Mouse (Mus musculus): ENCODE results near the gene Cacnb1. TPM values are rescaled to one million over a fixed set of nuclear protein-coding genes. Genes with fewer than 3 reads are reported as not detected.

Gene Cacnb1
- polyA plus RNA-seq, 1 experiment from 2014 or later = 59.6 TPM

- Histone ChIP-seq H3K4me1 (ENCODE audit: control insufficient read depth, insufficient read depth, low read depth, low read length) (peaks cover 21% of the 10 kb centered on the region), H3K27ac (ENCODE audit: low read depth, low read length) (no peak overlapping the region), H3K4me2 (ENCODE audit: low read length) (no peak overlapping the region), H3K36me3 (ENCODE audit: control insufficient read depth, insufficient read depth, low read length) (no peaks in the 10 kb centered on the region), H3K9ac (ENCODE audit: low read depth, low read length) (no peak overlapping the region), H3K27me3 (replicated peaks; ENCODE audit: control insufficient read depth, insufficient read depth, low read length) (no peaks in the 10 kb centered on the region), H3K4me3 (ENCODE audit: low read length) (no peak overlapping the region), H3K9me3 (ENCODE audit: control insufficient read depth, low read length) (no peaks in the 10 kb centered on the region)
- WGBS = 83% methylated on average over 16 of the region's 16 CpGs
- ATAC-seq = no peak
Measured at GRCm38 (mm10) chr11:97953179-97953938, 69.5 kb downstream of the Cacnb1 start.

DNA sequence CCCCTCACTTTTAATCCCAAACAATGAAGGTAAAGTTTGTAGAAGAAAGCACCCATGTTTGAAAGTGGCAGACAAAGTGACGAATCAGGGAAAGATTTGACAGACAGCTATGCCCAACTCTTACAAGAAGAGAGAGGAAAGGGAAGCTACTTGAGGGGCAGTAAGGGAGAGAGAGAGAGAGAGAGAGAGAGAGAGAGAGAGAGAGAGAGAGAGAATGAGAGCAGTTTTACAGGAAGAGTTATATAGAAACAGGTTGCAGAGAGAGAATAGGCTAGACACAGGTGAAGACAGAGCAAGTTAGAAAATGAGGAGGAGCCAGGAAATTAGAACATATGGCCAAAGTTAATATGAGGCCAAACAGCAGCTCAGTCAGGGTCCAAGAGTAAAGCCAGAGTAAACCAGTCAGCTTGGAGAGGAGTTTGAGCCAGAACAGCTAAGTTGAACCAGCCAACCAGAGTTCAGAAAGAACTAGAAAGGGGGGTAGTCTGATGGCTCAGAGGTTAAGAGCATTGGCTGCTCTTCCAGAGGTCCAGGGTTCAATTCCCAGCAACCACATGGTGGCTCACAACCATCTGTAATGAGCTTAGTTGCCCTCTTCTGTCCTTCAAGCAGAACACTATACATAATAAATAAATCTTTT is 70.3 kb downstream of the Cacnb1 start:
- peaks cover 21% of the 10 kb centered on the region for H3K4me1 ChIP-seq (ENCODE audit: control insufficient read depth, insufficient read depth, low read depth, low read length)
- H3K27me3 ChIP-seq (replicated peaks; ENCODE audit: control insufficient read depth, insufficient read depth, low read length) = no peaks in the 10 kb centered on the region
- ATAC-seq = no peak
- no peaks in the 10 kb centered on the region for H3K9me3 ChIP-seq (ENCODE audit: control insufficient read depth, low read length)
- H3K4me2 ChIP-seq (ENCODE audit: low read length) = no peak overlapping the region
- no peak overlapping the region for H3K9ac ChIP-seq (ENCODE audit: low read depth, low read length)
- 91% methylated on average over 1 of the region's 1 CpGs for whole genome bisulfite sequencing
- no peak overlapping the region for H3K4me3 ChIP-seq (ENCODE audit: low read length)
- no peaks in the 10 kb centered on the region for H3K36me3 ChIP-seq (ENCODE audit: control insufficient read depth, insufficient read depth, low read length)
- no peak overlapping the region for H3K27ac ChIP-seq (ENCODE audit: low read depth, low read length)

Small RNAs within 50 kb of the gene (microRNA-seq; reads per million reads assigned to microRNA genes)
- gene Gm27597 = not detected

Other genes starting within 250 kb of the Cacnb1 start
- 0.44 and 0.91 TPM in 2 replicates for gene 1700001P01Rik, start 247.1 kb downstream of the Cacnb1 start, polyA plus RNA-seq (2015; fragmentation: Nextera tagmentation; extraction: Ambion mirVana)
- 252 and 268 TPM in 2 replicates for gene Rpl23, start 240.6 kb downstream of the Cacnb1 start, polyA plus RNA-seq (2015; fragmentation: Nextera tagmentation; extraction: Ambion mirVana)
- gene Lasp1, start 224.0 kb downstream of the Cacnb1 start, polyA plus RNA-seq (2015; fragmentation: Nextera tagmentation; extraction: Ambion mirVana) = 176 and 191 TPM in 2 replicates
- gene B230217C12Rik, start 182.3 kb downstream of the Cacnb1 start, polyA plus RNA-seq (2015; fragmentation: Nextera tagmentation; extraction: Ambion mirVana) = 38.2 and 40.7 TPM in 2 replicates
- 0.34 and 0.43 TPM in 2 replicates for gene Fbxo47, start 138.9 kb downstream of the Cacnb1 start, polyA plus RNA-seq (2015; fragmentation: Nextera tagmentation; extraction: Ambion mirVana)
- gene Plxdc1, start 36.6 kb downstream of the Cacnb1 start, polyA plus RNA-seq (2015; fragmentation: Nextera tagmentation; extraction: Ambion mirVana) = 2.1 and 2.8 TPM in 2 replicates
- gene Arl5c, start 26.9 kb downstream of the Cacnb1 start, polyA plus RNA-seq (2015; fragmentation: Nextera tagmentation; extraction: Ambion mirVana) = 7.3 and 7.6 TPM in 2 replicates
- gene Rpl19, start 3.7 kb upstream of the Cacnb1 start, polyA plus RNA-seq (2015; fragmentation: Nextera tagmentation; extraction: Ambion mirVana) = 578 and 612 TPM in 2 replicates
- gene Stac2, start 30.4 kb upstream of the Cacnb1 start, polyA plus RNA-seq (2015; fragmentation: Nextera tagmentation; extraction: Ambion mirVana) = 7.9 and 9.8 TPM in 2 replicates
- 20.9 and 26.3 TPM in 2 replicates for gene Fbxl20, start 127.4 kb upstream of the Cacnb1 start, polyA plus RNA-seq (2015; fragmentation: Nextera tagmentation; extraction: Ambion mirVana)
- 48.7 and 52.6 TPM in 2 replicates for gene Med1, start 170.3 kb upstream of the Cacnb1 start, polyA plus RNA-seq (2015; fragmentation: Nextera tagmentation; extraction: Ambion mirVana)
- 6.1 and 7.7 TPM in 2 replicates for gene Cdk12, start 180.0 kb upstream of the Cacnb1 start, polyA plus RNA-seq (2015; fragmentation: Nextera tagmentation; extraction: Ambion mirVana)

All from hindbrain, embryonic 16.5 days (tissue).